Mouse (Mus musculus): ENCODE data around the gene Nell2.

The Nell2 gene

DNA sequence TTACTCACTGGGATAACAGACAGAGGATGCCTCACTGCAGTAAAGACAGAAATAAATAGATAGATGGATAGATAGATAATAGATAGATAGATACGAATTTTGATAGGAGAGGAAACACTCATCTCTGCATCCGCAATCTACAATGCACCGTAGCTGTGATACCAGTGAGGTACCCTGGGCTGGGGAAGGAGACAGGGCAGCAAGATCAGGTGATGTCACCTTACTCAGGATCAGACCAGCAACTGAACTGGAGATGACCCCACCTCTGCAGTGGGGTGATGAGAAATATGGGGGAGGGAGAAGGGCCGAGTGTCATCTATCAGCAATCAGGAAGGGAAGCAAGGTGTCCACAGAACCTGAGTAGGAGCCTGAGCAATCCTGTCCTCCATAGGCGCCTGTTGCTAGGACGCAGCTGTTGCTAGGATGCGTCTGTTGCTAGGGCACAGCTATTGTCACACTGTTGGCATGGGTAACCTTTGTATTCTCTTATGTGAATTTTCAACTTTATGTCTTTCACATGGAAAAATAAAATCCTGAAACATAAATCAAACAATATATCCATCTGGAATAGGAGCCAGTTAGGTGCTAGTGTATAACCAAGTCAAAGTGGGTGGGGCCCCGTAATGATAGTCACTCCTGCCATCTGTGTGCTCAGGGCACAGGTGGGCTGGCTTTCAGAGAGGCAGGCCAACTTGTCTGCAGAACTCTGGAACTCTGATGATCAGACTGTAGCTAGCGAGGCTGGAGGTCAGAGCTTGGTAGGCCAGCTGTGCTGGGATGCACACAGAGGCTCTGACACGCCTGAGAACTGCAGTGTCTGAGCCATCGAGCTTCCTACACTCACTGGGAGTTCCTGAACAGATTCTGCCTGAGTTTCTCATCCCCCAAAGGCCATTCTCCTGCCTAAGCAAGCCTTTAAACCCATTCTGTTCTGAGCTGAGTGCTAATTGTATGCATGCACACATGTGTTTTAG lies 193.7 kb downstream of the Nell2 start:
- no peak for DNase-seq (ENCODE audit: low spot score)

- DNase-seq (ENCODE audit: low spot score): no peak
Observed at GRCm38 (mm10) chr15:95333229-95333628, 195.1 kb downstream of the Nell2 start.

DNA sequence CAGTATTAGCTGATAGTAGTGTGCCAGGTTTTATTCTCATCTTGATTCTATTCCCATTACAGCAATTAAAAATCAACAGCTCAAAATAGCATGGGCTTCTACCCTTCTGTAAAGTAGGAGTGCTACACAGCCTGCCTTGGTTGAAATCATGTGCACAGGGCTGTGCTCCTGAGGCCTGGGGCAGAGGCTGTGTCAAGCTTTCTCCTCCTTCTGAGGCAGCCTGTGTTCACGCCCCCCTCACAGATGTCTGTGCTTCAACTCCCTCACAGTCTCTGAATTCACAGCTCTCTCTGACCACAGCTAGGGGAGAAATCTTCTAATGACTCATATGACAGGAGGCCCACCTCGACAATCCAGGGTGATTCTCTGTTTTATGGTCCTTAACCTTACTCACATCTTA lies 197.4 kb downstream of the Nell2 start:
- DNase-seq (ENCODE audit: low spot score): no peak

DNA sequence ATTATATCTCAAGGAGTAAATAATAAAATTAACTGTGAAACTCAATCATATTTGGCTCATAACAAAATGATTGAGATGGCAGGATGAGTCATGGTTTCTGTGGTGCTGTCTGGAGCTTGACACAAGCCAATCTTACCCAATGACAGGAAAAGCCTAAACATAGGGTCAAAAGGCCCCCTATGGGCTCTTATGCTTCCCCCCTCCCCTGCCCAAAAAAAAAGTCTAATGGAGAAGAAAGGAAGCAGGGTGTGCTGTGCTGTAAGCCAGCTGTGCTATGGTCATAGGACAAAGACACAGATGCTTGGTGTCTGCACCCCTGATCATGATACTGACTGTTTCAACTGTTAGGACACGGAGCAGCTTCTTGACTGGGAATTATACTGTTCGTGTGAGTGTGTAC lies 205.6 kb downstream of the Nell2 start:
- no peak for DNase-seq (ENCODE audit: low spot score)

DNA sequence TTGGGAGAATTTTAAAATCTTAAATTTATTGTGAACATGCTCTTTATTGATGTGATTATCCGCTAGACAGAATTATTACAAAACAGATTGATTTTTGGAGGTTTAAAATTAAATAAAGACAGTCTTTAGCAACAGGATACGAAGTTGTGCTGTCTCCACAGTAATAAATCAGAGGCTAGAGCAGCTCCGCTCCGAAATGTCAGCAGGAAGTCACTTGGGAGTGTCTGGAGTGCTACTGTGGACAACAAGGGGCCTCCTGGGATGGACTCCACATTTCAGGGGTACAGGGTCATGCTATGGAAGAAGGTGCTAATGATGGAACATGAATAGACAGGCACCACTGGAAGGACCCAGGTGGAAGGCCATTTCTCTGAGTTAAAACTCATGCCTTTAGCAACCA lies 211.7 kb downstream of the Nell2 start:
- DNase-seq (ENCODE audit: low spot score): no peak

GRCm38 (mm10) chr15:95314808-95315145 lies 213.6 kb downstream of the Nell2 start:
- DNase-seq (ENCODE audit: low spot score): no peak

DNA sequence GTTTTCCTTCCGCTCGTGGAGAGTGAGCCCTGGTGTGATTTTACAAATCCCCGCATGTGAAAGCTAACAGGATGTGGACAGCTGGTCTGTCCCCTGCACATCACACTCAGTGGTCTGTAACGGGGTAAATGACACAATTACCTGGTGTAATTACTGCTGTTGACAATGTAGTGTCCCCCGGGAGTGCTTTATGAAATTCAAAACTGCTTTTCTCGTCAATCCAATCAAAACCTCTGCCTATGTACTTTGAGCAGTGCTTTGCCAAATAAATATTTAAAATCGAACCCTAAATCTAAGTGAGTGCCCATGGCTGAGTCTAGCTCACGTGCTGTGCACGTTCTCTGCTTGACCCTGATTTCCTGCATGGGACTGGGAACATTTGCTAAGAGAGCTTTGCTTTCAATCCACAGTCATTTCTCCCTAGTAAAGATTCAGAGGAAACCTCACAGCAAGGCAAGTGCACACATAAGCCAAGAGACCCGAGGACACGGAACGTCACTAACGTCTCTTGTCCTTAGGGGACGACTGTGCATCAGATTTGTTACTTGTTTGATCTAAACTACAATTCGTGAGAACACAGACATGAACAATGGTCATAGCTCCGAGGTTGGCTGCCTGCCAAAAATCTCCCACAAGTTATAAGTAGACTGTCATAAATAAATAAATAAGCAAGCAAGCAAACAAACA lies 214.1 kb downstream of the Nell2 start:
- DNase-seq (ENCODE audit: low spot score): no peak

DNA sequence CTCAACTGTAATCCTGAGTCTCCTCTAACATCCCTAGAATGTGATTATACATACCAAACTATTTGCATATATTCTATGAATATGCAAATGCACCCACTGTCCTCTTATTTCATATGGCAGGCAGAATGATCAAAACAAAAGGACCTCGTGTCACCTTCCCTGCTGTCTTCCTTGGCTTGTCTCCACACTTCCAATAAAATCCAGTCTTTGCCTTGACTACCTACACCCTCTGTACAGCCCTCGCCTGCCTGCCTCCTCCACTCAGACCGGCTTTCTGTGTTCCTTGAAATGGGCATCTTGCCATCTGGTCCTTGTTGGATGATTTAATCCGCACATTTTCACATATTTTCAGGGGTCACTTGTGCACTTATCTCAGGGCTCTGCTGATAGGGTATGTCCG lies 215.1 kb downstream of the Nell2 start:
- DNase-seq (ENCODE audit: low spot score): no peak

DNA sequence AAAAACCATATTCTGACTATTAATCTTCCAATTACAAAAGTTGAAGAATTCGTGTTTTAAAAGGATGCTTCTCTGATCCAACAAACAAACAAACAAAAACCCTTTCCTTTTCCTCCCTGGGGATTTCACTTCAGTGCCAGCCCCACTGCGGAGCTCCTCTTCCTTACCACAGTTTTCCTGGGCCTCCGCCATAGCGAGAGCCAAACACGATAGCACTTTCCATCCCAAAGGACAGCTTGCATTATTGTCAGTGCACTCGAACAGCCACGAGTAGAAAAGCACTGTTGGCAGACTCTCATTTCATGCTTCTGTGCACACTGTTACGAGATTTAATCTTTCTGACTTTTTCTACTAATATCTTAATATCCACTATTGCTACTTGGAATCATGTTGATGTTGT lies 224.3 kb downstream of the Nell2 start:
- DNase-seq (ENCODE audit: low spot score): no peak

DNA sequence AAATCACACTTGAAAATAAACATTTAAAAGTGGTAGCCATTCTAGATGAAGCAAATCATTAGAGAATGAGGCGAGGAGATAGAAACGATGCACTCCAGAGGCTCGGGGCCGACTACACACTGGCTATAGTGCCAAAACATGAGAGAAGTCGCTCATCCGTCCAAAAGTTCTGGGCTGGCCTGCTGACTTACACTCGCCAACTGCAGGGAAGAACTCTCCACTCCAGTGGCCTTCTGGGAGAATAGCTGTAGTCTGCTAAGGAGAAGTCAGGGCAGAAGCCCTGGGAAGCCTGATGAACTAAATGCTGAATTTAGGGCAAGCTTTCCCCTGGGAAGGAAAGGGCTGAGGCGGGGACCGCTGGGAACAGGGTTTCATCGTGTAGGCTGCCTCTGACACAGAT lies 231.8 kb downstream of the Nell2 start:
- no peak for DNase-seq (ENCODE audit: low spot score)

- DNase-seq (ENCODE audit: low spot score): no peak
Observed at GRCm38 (mm10) chr15:95289047-95289446, 239.3 kb downstream of the Nell2 start.

GRCm38 (mm10) chr15:95285199-95285598 lies 243.2 kb downstream of the Nell2 start:
- DNase-seq (ENCODE audit: low spot score): no peak

DNA sequence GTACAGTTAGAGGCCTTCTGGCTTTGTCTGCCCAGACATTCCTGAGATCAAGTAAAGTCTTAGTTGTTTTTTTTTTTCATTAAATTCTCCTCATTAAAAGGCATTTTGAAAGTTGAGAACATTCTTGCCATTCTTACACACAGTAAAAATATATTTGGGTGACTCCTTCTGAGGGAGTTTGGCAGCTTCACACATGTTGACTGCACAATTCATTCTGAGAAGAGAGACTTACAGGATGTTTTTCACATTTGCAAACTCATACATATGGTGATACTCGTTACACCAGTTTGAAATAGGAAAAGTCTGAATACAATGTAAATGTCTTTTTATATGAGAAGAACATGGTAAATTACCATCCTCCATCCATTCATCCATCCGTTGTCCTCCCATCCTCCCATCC lies 247.4 kb downstream of the Nell2 start:
- no peak for DNase-seq (ENCODE audit: low spot score)

- DNase-seq (ENCODE audit: low spot score): no peak
Observed at GRCm38 (mm10) chr15:95278001-95278400, 250.4 kb downstream of the Nell2 start.

DNA sequence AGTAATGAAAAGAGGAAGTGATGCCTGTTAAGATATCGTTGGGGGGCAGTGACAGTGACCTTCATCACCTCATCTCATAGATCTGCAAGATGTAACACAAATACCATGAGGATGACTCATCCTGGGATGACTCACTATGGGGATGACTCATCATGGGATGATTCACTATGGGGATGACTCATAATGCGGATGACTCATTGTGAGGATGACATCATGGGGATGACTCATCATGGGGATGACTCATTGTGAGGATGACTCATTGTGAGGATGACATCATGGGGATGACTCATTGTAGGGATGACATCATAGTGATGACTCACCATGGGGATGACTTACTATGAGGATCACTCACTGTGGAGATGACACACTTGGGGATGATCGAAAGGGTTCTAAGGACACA lies 251.8 kb downstream of the Nell2 start:
- DNase-seq (ENCODE audit: low spot score): peak; percentile 55

- no peak for DNase-seq (ENCODE audit: low spot score)
Observed at GRCm38 (mm10) chr15:95275553-95275952, 252.8 kb downstream of the Nell2 start.

- no peak for DNase-seq (ENCODE audit: low spot score)
Observed at GRCm38 (mm10) chr15:95273236-95273635, 255.1 kb downstream of the Nell2 start.

DNA sequence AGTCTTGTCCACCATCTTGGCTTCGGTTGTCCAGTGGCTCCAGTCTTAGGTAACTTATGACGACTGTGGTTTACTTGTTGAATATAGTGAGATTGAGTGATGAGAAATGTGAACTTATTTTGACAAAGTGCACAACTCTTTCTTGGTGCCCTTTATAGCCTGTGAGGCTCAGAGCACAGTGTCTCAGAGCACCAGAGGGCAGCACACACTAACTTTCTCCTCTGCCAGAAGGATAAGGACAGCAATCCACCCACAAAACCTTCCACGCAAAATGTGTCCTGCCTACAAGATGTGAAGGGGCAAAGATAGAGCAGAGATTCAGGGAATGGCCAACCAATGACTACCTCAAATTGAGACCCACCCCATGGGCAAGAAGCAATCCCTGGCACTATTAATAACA lies 256.2 kb downstream of the Nell2 start:
- no peak for DNase-seq (ENCODE audit: low spot score)

DNA sequence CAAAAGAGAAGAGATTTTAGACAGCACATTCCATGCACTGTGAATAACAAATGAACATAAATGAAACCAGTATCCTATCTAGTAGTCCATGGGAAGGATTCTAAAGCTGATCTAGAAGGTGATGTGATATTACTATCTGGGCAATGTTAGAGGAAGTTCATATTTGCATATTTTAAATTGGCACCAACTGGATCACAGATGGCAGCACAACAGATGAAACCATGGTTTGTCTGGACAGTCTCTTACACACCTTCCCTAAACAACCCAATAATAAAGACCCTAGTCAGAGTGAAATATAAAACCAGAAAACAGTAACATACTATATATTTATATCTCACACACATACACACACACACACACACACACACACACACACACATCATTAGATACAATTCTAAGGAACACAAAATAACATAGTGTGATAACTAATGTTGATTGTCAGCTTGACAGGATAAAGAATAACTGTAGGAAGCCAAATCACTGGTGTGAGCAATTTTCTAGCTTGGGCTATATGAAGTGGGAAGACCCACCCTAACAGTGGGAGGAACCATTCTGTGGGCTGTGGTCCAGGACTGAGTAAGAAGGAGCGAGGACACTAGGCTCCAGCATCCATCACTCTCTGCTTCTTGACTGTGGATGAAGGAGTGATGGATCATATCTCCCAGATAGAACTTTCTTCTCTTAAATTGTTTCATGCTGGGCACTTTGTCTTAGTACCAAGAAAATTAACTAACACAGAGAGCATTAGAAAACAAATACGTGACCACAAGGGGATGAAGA lies 268.5 kb downstream of the Nell2 start:
- DNase-seq (ENCODE audit: low spot score): no peak

DNA sequence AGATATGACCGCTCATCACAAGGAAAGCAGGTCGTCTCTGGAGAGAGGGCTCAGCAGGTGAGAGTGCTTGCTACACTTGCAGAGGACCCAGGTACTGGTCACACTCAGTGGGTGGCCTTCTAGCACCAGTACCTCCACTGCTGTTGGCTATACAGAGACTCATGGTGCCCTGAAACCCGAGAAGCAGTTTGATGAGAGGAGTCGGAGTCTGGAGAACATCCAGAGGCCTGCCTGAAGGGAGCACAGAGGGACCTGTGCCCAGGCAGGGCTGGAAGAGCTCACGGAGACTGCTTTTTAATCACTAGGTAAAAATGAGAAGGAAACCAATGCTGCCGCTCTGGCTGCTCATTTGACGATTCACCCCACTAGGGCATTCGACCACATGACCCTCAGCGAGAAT lies 271.2 kb downstream of the Nell2 start:
- DNase-seq (ENCODE audit: low spot score): no peak

DNA sequence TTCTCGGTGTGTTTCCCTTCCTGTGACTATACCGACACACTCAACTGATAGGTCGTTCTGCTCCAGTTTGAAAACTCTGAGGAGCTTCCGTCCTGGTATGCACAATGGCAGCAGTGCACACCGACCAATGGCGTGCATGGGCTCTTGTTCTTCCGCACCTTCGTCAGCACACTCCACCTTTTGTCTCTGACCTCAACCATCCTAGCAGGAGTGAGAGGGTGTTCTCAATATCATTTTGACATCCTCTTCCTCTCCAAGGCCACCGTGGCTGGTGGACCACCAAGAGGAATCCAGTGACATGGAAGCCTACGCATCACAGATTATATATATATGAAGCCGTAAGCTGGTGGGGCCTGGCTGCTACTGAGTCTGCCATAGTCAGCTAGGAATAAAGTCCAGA lies 282.8 kb downstream of the Nell2 start:
- DNase-seq (ENCODE audit: low spot score): no peak

DNA sequence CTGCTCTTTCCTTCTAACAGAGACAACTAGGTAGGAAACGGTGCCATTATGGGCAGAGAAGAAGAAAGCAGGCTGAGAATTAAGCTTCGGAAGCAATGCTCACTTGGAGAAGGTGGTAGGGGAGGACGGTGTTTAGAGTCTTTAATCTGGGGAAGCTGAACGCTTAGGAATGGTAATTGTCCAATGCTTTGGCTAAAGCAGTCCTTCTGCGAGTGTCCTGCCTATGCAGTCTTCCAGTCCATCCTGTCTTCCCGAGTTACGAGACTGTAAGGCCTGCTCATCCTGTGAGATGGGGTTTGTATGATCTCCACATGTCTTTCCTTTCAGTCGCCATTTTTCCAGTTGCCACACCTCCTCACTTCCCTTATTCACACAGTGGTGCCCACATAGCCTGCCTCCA lies 284.5 kb downstream of the Nell2 start:
- no peak for DNase-seq (ENCODE audit: low spot score)

DNA sequence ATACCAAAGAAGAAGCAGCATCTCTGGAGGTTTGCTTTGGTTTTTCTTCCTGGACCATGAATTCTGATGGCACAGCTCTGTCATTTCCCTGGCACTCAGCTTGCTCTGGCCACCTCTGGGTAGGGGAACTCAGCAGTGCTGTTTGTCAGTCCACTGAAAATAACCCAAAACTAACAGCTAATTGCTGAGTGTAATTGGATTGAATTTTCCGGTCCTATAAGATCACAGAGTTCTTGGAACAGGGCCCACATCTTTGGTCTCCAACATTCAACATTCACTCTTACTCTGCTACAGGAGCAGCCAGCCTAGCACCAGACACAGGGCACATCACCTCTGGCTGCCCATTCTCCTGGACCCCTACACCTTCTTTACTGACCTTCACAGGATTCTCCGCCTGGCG lies 287.2 kb downstream of the Nell2 start:
- DNase-seq (ENCODE audit: low spot score): no peak
